Mouse (Mus musculus) hindbrain, embryonic 13.5 days (tissue): ENCODE measurements around the gene Gpr18. TPM values are rescaled to one million over a fixed set of nuclear protein-coding genes. Genes with fewer than 3 reads are reported as not detected.
A peak's percentile ranks its signal among the peaks of the same experiment; 100 is the strongest.

Experiments
- ATAC-seq: fragments of 200-750 bp; cut with Nextera tagmentation; 2 replicates; pipeline ENCODE4 v1.8.0; 2017; ENCODE audit warnings: moderate TSS enrichment; ENCODE audit not compliant: low FRiP score
- H3K27ac ChIP-seq: fragments of 300-500 bp; sonication (generic); 2 replicates; pipeline ENCODE4 v1.5.1; 2015; ENCODE audit warnings: inconsistent platforms, mild to moderate bottlenecking, moderate library complexity
- H3K27me3 ChIP-seq: fragments of 300-500 bp; sonication (generic); 2 replicates; pipeline ENCODE4 v1.6.1; 2015; ENCODE audit warnings: mild to moderate bottlenecking, inconsistent platforms
- H3K36me3 ChIP-seq: fragments of 300-500 bp; sonication (generic); 2 replicates; pipeline ENCODE4 v1.6.1; 2015; ENCODE audit warnings: mild to moderate bottlenecking, inconsistent platforms
- H3K4me1 ChIP-seq: fragments of 300-500 bp; sonication (generic); replicated peaks from 2 replicates; pipeline ENCODE4 v1.6.1; 2015; ENCODE audit warnings: inconsistent platforms
- H3K4me2 ChIP-seq: fragments of 300-500 bp; sonication (generic); 2 replicates; pipeline ENCODE4 v1.6.1; 2015; ENCODE audit warnings: inconsistent platforms, mild to moderate bottlenecking, moderate library complexity
- H3K4me3 ChIP-seq: fragments of 300-500 bp; sonication (generic); 2 replicates; pipeline ENCODE4 v1.5.1; 2015; ENCODE audit warnings: mild to moderate bottlenecking, inconsistent platforms
- H3K9ac ChIP-seq: fragments of 300-500 bp; sonication (generic); 2 replicates; pipeline ENCODE4 v1.6.1; 2015; ENCODE audit warnings: mild to moderate bottlenecking, inconsistent platforms
- H3K9me3 ChIP-seq: fragments of 300-500 bp; sonication (generic); 2 replicates; pipeline ENCODE4 v1.6.1; 2016; ENCODE audit warnings: inconsistent platforms
- WGBS: fragments of 180-500 bp; shearing (Covaris S2); methylation state at CpG from one replicate; pipeline ENCODE4 v1.1.7; 2015; 5-methylcytosine and 5-hydroxymethylcytosine counted together
- polyA plus RNA-seq: library from polyadenylated mRNA; unstranded; fragments of >200 nt; fragmentation: Nextera tagmentation; extraction: Ambion mirVana; gene quantifications from 2 replicates; pipeline ENCODE4 v1.2.1, GENCODE M21; 2015

The Gpr18 gene
- polyA plus RNA-seq, 1 experiment from 2014 or later, result 0.36 TPM

DNA sequence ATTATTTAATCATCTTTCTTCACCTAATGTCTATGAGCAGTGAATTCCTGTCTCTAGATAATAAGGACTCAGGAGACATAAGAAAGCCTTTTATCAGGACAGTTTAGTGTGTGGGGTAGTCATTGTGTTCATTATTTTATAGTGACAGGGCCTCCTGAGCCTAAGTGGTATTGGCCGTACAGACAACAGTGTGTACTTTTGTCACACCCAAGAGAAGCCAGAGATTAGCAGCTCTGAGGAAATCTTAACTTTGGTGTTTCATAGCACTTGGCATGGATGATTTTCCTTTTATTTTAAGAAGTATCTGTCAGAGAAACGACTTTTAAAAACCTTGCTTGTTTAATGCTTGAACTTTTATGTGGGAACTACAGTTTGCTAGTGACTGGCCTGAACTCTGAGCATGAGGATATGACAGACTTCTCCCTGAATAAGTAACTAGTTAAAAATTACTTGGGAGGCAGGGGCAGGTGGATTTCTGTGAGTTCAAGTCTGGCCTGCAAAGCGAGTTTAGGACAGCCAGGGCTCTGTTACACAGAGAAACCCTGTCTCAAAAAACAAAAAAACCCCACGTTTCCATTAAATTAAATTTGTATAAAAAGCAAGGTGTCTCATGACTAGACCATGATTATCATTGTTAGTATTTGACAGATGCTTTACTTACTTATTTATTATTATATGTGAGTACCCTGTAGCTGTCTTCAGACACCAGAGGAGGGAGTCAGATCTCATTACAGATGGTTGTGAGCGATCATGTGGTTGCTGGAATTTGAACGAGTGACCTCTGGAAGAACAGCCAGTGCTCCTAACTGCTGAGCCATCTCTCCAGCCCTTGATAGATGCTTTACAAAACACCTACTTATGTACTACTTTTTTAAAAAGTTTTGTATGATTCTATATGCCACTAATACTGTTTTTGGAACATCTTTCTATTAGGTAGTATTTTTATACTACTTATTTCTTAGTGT, 19.2 kb downstream of the Gpr18 start:
- no peak for ATAC-seq
- WGBS, result 79% methylated on average over 6 of the region's 6 CpGs
- no peaks in the 10 kb centered on the region for H3K36me3 ChIP-seq

DNA sequence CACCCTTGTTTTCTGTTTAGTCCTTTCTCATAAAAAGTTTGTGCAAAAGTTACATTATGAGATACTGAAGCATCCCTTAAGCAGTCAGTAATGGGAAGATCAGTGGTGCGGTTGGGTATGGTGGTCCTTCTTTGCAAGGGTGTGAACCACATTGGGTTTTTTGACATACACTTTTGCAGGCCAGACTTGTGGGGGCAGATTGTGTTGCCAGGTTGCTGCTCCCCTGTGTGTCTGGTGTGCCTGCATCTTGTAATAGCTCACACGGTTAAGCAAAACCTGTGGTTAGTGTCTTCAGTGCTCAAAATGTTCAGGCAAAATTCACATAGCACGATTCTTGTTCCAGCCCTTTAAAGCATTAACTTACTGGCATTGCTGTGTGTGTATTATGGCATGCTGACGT, 20.3 kb downstream of the Gpr18 start:
- no peaks in the 10 kb centered on the region for H3K4me1 ChIP-seq
- H3K27me3 ChIP-seq, result no peaks in the 10 kb centered on the region
- H3K4me3 ChIP-seq, result no peak overlapping the region
- H3K4me2 ChIP-seq, result no peak overlapping the region
- H3K36me3 ChIP-seq, result peaks cover 4% of the 10 kb centered on the region
- no peak overlapping the region for H3K27ac ChIP-seq
- H3K9ac ChIP-seq, result no peak overlapping the region
- WGBS, result 93% methylated on average over 4 of the region's 4 CpGs
- H3K9me3 ChIP-seq, result no peaks in the 10 kb centered on the region
- no peak for ATAC-seq

More for the DNA sequence above, 19.2 kb downstream of the Gpr18 start:
- no peak overlapping the region for H3K27ac ChIP-seq
- H3K27me3 ChIP-seq, result no peaks in the 10 kb centered on the region
- H3K4me1 ChIP-seq, result no peaks in the 10 kb centered on the region
- no peaks in the 10 kb centered on the region for H3K9me3 ChIP-seq
- no peak overlapping the region for H3K4me3 ChIP-seq
- no peak overlapping the region for H3K4me2 ChIP-seq
- H3K9ac ChIP-seq, result no peak overlapping the region

DNA sequence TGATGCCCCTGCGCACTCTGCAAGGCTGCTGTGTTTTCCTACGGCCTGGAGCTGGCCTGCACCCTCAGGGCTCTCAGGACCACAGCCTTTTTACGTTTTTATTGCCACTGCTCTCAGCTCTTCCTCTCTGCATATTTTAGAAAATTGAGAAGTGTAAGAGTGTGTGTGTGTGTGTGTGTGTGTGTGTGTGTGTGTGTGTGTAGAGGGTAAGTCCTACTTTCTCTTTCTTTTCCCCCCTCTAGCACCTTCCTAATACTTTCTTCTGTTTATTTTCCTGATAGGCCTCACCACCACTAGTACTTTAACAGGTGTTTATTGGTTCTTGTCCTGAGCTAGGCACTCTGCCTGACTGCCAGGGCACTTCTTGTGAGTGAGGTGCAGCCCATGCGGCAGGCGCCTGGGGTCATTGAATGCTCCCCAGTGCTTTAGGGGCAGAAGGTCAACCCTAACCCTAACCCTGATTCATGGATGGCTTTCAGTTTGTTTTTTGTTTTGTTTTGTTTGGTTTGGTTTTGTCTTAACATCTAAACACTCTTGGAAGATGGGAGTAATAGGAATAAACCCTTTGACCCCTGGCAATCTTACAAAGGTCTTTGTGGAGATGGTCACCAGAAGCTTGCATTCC, 21.0 kb downstream of the Gpr18 start:
- no peak for ATAC-seq
- no peaks in the 10 kb centered on the region for H3K27me3 ChIP-seq
- H3K4me2 ChIP-seq, result no peak overlapping the region
- peaks cover 5% of the 10 kb centered on the region for H3K36me3 ChIP-seq
- no peak overlapping the region for H3K4me3 ChIP-seq
- H3K4me1 ChIP-seq, result no peaks in the 10 kb centered on the region
- H3K9me3 ChIP-seq, result no peaks in the 10 kb centered on the region
- no peak overlapping the region for H3K9ac ChIP-seq
- H3K27ac ChIP-seq, result no peak overlapping the region
- 70% methylated on average over 5 of the region's 5 CpGs for WGBS

DNA sequence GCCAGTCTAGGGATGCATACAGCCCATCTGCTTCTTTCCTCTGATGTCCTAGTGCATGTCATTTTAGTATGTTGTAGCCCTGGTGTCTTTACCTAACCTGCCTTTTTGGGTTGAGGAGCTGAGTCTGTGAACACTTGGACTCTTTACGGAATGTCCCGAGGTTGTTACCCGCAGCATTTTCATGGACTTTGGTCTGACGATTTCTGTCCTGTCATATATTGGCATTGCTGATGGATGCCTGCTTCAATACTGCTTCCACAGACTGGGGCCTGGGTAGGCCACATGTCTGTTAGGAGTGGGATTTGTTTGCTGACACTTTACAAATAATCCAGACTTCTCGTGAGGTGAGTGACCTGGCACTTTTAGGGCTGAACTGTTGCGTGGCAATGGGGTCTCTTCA, 21.8 kb downstream of the Gpr18 start:
- H3K4me1 ChIP-seq, result no peaks in the 10 kb centered on the region
- H3K4me3 ChIP-seq, result no peak overlapping the region
- H3K27ac ChIP-seq, result no peak overlapping the region
- peaks cover 5% of the 10 kb centered on the region for H3K36me3 ChIP-seq
- no peaks in the 10 kb centered on the region for H3K27me3 ChIP-seq
- no peak overlapping the region for H3K9ac ChIP-seq
- no peaks in the 10 kb centered on the region for H3K9me3 ChIP-seq
- 89% methylated on average over 6 of the region's 6 CpGs for WGBS
- no peak overlapping the region for H3K4me2 ChIP-seq
- no peak for ATAC-seq

DNA sequence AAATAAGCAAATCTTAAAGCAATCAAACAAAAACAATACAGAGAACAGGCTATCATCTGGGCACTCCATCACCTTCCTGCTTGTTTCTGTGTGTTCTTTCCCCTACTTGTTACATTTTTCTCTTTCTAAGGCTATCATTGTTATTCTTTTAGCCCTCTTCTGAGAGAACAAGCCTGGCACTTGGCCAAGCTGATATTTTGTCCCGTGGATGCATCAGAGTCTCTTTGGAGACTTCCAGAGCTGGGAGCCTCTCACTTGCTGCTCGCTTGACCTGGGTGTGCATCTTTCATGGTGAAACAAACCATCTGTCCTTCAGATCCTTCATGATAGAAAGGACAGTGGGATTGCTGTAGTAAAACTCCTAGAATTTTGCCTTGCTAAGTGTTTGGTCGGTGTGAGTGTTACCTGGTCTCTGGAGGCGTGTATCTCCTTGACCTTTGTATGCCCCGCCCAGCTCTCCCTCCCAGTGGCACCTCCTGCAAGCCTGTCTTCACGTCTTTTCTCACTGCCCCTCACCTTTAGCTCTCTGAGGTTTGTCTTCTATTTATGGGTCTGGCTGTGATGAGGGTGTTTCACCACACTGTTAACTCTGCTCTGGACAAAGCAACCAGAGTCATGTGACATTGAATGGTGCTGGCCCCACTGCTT, 31.3 kb downstream of the Gpr18 start:
- H3K9me3 ChIP-seq, result no peaks in the 10 kb centered on the region
- no peaks in the 10 kb centered on the region for H3K27me3 ChIP-seq
- WGBS, result 81% methylated on average over 6 of the region's 6 CpGs
- H3K9ac ChIP-seq, result no peak overlapping the region; the same call in 1 of the 2 replicates
- H3K4me3 ChIP-seq, result no peak overlapping the region
- H3K36me3 ChIP-seq, result peaks cover 6% of the 10 kb centered on the region; the same call in 1 of the 2 replicates
- H3K4me1 ChIP-seq, result peaks cover 22% of the 10 kb centered on the region
- H3K4me2 ChIP-seq, result no peak overlapping the region
- no peak overlapping the region for H3K27ac ChIP-seq
- ATAC-seq, result no peak

DNA sequence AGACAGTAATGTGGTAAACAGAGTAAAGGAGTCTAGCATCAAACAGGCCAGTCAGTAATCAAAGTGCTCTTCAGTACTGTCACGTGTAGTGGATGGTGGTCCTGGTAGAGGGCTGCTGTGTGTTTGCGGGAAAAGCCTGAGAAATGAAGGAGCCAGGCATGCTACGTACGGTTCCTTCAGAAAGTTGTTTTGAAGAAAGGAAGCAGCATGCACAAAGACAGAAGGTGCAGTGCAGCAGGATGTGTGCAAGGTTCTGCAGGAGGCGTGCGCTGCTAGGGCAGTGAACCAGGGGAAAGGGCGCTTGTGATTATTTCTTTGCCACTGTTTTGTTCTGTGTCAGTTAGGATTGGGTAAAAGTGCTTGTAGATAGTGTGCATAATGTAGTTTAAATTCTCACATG, 34.4 kb downstream of the Gpr18 start:
- Histone ChIP-seq H3K9ac (peak overlapping the region; percentile 24; the same call in 1 of the 2 replicates), H3K27me3 (no peaks in the 10 kb centered on the region), H3K4me2 (no peak overlapping the region), H3K4me1 (peaks cover 31% of the 10 kb centered on the region), H3K27ac (no peak overlapping the region), H3K36me3 (peaks cover 6% of the 10 kb centered on the region; the same call in 1 of the 2 replicates), H3K4me3 (no peak overlapping the region), H3K9me3 (no peaks in the 10 kb centered on the region)
- 86% methylated on average over 7 of the region's 7 CpGs for WGBS
- ATAC-seq, result no peak

DNA sequence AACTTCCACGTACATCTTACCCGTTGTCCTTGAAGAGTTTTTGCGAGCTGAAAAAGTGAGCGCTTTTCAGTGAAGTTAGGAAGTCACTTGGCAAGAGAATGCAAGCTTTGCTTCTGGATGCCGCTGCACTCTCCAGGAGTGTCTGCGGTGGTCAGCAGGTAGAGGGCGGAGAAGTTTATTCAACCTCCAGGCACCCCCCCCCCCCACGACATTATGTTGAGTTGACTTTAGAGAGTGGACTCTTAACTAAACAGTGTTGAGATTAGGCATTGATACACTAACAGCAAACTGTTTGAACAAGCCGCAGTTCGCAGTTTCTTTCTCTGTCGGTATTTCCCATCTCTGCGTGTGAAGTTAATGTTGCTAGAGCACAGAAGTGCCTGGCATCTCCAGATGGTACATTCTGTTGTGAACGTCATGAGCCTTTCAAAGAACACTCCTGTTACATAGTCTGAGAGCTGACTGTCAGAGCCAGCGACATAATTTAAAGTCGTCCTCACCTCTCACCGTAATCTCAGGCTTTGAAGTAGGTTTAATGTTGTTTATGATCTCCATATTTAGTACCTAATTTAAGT, 36.2 kb downstream of the Gpr18 start:
- ATAC-seq, result 0 out of 2 replicates have a peak, but pooled peaks have one; percentile 1
- Histone ChIP-seq H3K9ac (peak overlapping the region; percentile 93), H3K27ac (no peak overlapping the region; the same call in 1 of the 2 replicates), H3K4me3 (peak overlapping the region; percentile 71), H3K27me3 (no peaks in the 10 kb centered on the region), H3K4me1 (peaks cover 31% of the 10 kb centered on the region), H3K4me2 (peak overlapping the region; percentile 94), H3K36me3 (no peaks in the 10 kb centered on the region; the same call in 1 of the 2 replicates), H3K9me3 (no peaks in the 10 kb centered on the region)
- 22% methylated on average over 16 of the region's 16 CpGs for WGBS

DNA sequence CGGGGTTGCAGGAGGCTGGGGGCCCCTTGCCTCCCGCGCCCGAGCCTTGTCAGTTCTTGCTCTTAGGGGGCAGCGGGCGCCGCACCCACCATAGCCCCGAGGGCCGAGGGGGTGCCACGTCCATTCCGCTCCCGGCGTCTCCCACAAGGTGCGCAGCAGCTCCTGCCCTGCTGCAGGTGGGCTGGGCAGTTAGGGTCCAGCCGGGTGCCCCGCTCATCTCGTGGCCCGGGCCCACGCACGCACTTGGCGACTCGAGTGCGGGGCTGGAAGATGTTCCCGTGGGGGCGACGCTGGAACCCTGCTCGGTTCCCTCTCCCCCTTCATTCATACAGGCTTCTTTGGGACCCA, 36.7 kb downstream of the Gpr18 start:
- Histone ChIP-seq H3K4me3 (peak overlapping the region; percentile 71), H3K9me3 (no peaks in the 10 kb centered on the region), H3K4me1 (peaks cover 31% of the 10 kb centered on the region), H3K27me3 (no peaks in the 10 kb centered on the region), H3K27ac (peak overlapping the region; percentile 71; the same call in 1 of the 2 replicates), H3K4me2 (peak overlapping the region; percentile 94), H3K9ac (peak overlapping the region; percentile 93), H3K36me3 (no peaks in the 10 kb centered on the region; the same call in 1 of the 2 replicates)
- no peak for ATAC-seq
- WGBS, result under 1% methylated on average over 27 of the region's 27 CpGs

DNA sequence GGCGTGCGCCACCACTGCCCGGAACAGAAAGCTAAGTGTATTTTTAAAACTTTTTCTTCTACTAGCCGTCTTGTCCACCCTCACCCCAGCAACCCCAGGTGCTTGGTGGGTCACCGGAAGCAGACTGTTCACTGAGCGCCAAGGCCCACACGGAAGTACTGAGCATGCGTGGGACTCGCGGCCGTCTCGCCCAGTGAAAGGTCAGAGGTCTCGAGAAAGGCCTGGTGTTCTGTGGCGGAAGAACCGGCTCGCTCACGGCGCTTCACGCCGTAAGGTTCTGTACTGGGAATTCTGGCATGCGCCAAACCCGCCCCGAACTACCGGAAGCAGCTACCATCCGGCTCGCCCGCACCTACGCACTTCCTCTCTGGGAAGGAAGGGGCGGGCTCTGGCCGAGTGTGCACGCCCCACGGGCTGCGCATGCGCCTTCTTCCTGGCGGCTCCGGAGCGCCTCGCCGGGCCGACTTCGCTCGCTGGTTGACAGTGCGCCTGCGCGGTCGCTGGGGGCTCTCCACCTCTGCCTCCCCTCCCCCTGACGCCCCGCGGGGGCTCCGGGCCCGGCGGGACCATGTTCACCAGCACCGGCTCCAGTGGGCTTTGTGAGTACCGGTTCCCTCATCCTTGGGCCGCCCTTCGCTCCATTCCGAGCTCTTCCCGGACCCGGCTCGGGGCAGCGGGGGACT, 37.3 kb downstream of the Gpr18 start, which contains the start of gene Ubac2:
Gene Ubac2, plus strand, starts transcription at position 445 of the 683 bp plus-strand sequence.
- H3K36me3 ChIP-seq, result no peaks in the 10 kb centered on the region; the same call in 1 of the 2 replicates
- H3K27me3 ChIP-seq, result no peaks in the 10 kb centered on the region
- peak within 1 kb of the TSS; percentile 90 for H3K27ac ChIP-seq
- ATAC-seq, result peak; percentile 99
- WGBS, result under 1% methylated on average over 59 of the region's 61 CpGs
- peak within 1 kb of the TSS; percentile 94 for H3K4me2 ChIP-seq
- no peaks in the 10 kb centered on the region for H3K9me3 ChIP-seq
- H3K4me1 ChIP-seq, result peaks cover 28% of the 10 kb centered on the region
- peak within 1 kb of the TSS; percentile 93 for H3K9ac ChIP-seq
- peak within 1 kb of the TSS; percentile 71 for H3K4me3 ChIP-seq

DNA sequence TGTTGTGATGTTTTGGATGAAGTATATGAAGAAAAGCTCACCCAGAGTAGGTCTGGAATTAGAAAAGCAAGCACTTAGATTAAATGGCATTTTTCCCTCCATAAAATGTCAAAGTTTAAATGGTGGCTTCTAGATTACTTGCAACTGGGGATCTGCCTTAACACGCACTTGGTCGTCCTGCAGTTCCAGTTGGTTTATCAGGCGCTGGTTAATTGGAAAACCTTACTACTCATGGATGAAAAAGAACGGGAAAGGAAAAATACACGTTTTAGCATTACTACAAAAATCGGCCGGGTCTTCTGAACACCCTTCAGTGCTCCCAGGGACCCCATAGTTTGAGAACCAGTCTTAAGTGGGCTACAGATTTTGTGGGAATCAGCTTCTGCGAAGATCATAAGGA, 37.9 kb downstream of the Gpr18 start:
- Histone ChIP-seq H3K36me3 (no peaks in the 10 kb centered on the region; the same call in 1 of the 2 replicates), H3K9me3 (no peaks in the 10 kb centered on the region), H3K4me2 (peak overlapping the region; percentile 94), H3K4me1 (peaks cover 27% of the 10 kb centered on the region), H3K27ac (peak overlapping the region; percentile 90), H3K9ac (peak overlapping the region; percentile 93), H3K4me3 (peak overlapping the region; percentile 71), H3K27me3 (no peaks in the 10 kb centered on the region)
- WGBS, result 33% methylated on average over 8 of the region's 8 CpGs
- ATAC-seq, result no peak

DNA sequence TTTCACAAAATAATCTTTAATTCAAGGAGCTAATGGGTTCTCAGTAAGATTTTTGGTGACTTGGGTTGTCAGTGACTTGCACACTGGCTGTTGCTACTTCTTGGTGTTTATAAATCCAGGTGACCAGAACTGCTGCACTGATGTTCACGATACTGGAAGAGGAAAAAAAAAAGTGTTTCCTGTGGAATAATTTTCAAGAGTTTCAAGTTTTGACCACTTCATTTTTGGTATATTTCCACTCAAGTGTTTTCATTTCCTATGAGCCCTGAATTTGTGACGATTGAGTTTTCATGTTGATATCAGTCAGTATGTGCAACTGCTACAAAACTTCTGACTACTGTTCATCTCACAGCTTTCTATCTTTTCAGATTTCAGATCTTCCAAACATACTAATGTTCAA, 38.7 kb downstream of the Gpr18 start:
- 95% methylated on average over 2 of the region's 2 CpGs for WGBS
- H3K4me2 ChIP-seq, result no peak overlapping the region
- no peak overlapping the region for H3K9ac ChIP-seq
- no peaks in the 10 kb centered on the region for H3K27me3 ChIP-seq
- H3K27ac ChIP-seq, result no peak overlapping the region
- ATAC-seq, result no peak
- no peak overlapping the region for H3K4me3 ChIP-seq
- no peaks in the 10 kb centered on the region for H3K9me3 ChIP-seq
- H3K36me3 ChIP-seq, result no peaks in the 10 kb centered on the region; the same call in 1 of the 2 replicates
- peaks cover 27% of the 10 kb centered on the region for H3K4me1 ChIP-seq
